Mouse (Mus musculus) lung, embryonic 16.5 days (tissue): ENCODE data around the gene Taf1c. TPM values are rescaled to one million over a fixed set of nuclear protein-coding genes. Genes with fewer than 3 reads are reported as not detected.
A peak's percentile ranks its signal among the peaks of the same experiment; 100 is the strongest.

Experiments
- ATAC-seq: fragments of 200-750 bp; cut with Nextera tagmentation; 2 replicates; pipeline ENCODE4 v1.8.0; 2017; ENCODE audit warnings: low read depth, mild to moderate bottlenecking, moderate library complexity
- H3K27ac ChIP-seq: fragments of 300-500 bp; sonication (generic); 2 replicates; pipeline ENCODE4 v1.5.1; 2014; ENCODE audit warnings: mild to moderate bottlenecking, control low read depth, low read length
- H3K27me3 ChIP-seq: fragments of 300-500 bp; sonication (generic); 2 replicates; pipeline ENCODE4 v1.6.1; 2014; ENCODE audit warnings: low read depth, low read length, mixed read lengths; ENCODE audit not compliant: control insufficient read depth, insufficient read depth
- H3K36me3 ChIP-seq: fragments of 300-500 bp; sonication (generic); 2 replicates; pipeline ENCODE4 v1.6.1; 2014; ENCODE audit warnings: low read length; ENCODE audit not compliant: control insufficient read depth, insufficient read depth
- H3K4me1 ChIP-seq: fragments of 300-500 bp; sonication (generic); replicated peaks from 2 replicates; pipeline ENCODE4 v1.6.1; 2014; ENCODE audit warnings: low read length, mixed read lengths; ENCODE audit not compliant: control insufficient read depth, insufficient read depth
- H3K4me2 ChIP-seq: fragments of 300-500 bp; sonication (generic); 2 replicates; pipeline ENCODE4 v1.6.1; 2014; ENCODE audit warnings: low read depth, low read length, control low read depth
- H3K4me3 ChIP-seq: fragments of 300-500 bp; sonication (generic); 2 replicates; pipeline ENCODE4 v1.5.1; 2014; ENCODE audit warnings: mild to moderate bottlenecking, low read length, control low read depth
- H3K9ac ChIP-seq: fragments of 300-500 bp; sonication (generic); 2 replicates; pipeline ENCODE4 v1.6.1; 2014; ENCODE audit warnings: low read length, control low read depth
- H3K9me3 ChIP-seq: fragments of 300-500 bp; sonication (generic); 2 replicates; pipeline ENCODE4 v1.6.1; 2016; ENCODE audit warnings: low read length; ENCODE audit not compliant: control insufficient read depth
- WGBS: fragments of 180-500 bp; shearing (Covaris S2); extraction: QIAGEN DNeasy Blood & Tissue Kit; methylation state at CpG from one replicate; pipeline ENCODE4 v1.1.7; 2014; 5-methylcytosine and 5-hydroxymethylcytosine counted together
- polyA plus RNA-seq: library from polyadenylated mRNA; unstranded; fragments of >200 nt; fragmentation: Nextera tagmentation; extraction: Ambion mirVana; gene quantifications from 2 replicates; pipeline ENCODE4 v1.2.1, GENCODE M21; 2015

Taf1c gene
- polyA plus RNA-seq, 1 experiment from 2014 or later: 10.6 TPM

DNA sequence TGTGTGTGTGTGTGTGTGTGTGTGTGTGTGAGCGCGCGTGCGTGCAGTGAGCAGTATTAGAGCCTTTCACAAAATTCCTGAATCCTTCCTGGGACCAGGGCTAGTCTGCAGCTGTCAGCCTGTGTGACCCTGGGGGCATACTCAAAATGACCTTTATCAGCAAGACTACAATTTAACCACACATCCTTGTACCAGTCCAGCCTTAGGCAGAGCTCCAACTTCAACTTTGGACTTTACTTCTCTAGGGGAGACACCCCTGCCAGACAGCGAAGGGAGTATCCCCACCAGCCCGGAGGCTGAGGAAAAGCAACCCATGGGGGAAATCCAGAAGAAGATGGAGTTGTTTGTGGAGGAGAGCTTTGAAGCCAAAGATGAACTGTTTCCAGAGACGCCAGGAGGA is 13.6 kb downstream of the Taf1c start:
- H3K9ac ChIP-seq: no peak overlapping the region
- no peak overlapping the region for H3K27ac ChIP-seq
- no peak overlapping the region for H3K4me2 ChIP-seq
- WGBS: 90% methylated on average over 7 of the region's 7 CpGs
- no peaks in the 10 kb centered on the region for H3K9me3 ChIP-seq
- ATAC-seq: no peak
- no peaks in the 10 kb centered on the region for H3K27me3 ChIP-seq
- H3K36me3 ChIP-seq: no peaks in the 10 kb centered on the region
- no peak overlapping the region for H3K4me3 ChIP-seq
- H3K4me1 ChIP-seq: no peaks in the 10 kb centered on the region

DNA sequence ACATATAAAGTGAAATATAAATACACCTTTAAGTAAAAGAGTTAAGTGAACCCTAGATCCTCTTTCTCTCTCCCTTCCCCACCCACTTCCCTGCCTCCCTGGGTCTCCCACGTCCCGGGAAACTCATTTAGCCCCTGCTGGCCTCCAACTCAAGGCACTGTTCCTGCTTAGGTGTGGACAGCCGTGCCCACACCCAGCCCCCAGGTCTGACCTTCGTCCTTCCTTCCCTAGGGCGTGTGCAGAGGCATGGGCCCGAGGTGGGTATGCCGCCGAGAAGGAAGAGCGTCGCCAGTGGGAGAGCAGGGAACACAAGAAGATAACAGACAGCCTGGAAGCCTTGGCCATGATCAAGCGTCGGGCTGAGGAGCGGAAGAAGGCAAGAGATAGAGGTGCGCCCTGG is 14.7 kb downstream of the Taf1c start:
- Histone ChIP-seq H3K27me3 (no peaks in the 10 kb centered on the region; the same call in 1 of the 2 replicates), H3K27ac (no peak overlapping the region), H3K36me3 (no peaks in the 10 kb centered on the region), H3K4me1 (peaks cover 3% of the 10 kb centered on the region; the same call in 1 of the 2 replicates), H3K9ac (no peak overlapping the region), H3K9me3 (no peaks in the 10 kb centered on the region), H3K4me2 (no peak overlapping the region), H3K4me3 (no peak overlapping the region)
- 68% methylated on average over 14 of the region's 14 CpGs for WGBS
- ATAC-seq: no peak

DNA sequence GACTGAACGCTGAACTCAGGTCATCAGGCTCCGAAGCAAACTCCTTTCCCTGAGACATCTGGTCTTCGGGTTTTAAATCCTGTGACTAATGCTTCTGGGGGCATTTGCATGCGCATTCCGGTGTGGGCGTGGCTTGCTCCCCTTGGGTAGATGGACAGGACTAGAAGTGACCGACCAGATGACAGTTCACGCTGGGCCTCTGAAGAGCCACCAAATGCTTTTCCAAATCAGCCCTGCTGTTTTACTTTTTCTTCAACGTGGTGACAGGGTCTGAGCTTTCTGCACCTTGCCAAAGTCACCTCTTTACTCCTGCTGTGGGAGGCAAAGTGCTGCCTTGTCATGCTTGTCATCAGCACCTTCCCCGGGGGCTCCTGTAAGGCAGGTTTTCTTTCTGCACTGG is 16.2 kb downstream of the Taf1c start:
- Histone ChIP-seq H3K4me2 (no peak overlapping the region), H3K4me1 (peaks cover 3% of the 10 kb centered on the region; the same call in 1 of the 2 replicates), H3K9ac (no peak overlapping the region), H3K9me3 (no peaks in the 10 kb centered on the region), H3K27ac (no peak overlapping the region), H3K27me3 (no peaks in the 10 kb centered on the region; the same call in 1 of the 2 replicates), H3K4me3 (no peak overlapping the region), H3K36me3 (no peaks in the 10 kb centered on the region)
- 21% methylated on average over 10 of the region's 10 CpGs for WGBS
- ATAC-seq: no peak

DNA sequence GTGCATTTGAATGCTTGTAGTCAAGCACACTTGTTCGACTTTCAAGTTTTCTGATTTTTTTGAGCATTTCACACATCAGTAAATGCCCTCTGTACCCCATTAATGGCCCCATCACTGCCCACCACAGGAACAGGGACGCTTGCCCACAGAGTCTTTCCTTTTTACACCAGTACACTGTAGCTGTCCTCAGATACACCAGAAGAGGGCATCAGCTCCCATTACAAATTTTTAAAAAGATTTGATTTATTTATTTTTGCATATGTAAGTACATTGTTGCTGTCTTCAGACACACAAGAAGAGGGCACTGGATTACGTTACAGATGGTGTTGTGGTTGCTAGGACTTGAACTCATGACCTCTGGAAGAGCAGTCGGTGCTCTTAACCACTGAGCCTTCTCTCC is 16.7 kb downstream of the Taf1c start:
- no peaks in the 10 kb centered on the region for H3K36me3 ChIP-seq
- H3K4me3 ChIP-seq: no peak overlapping the region
- H3K9ac ChIP-seq: no peak overlapping the region
- no peaks in the 10 kb centered on the region; the same call in 1 of the 2 replicates for H3K27me3 ChIP-seq
- 64% methylated on average over 4 of the region's 4 CpGs for WGBS
- no peak for ATAC-seq
- H3K27ac ChIP-seq: no peak overlapping the region
- H3K9me3 ChIP-seq: no peaks in the 10 kb centered on the region
- peaks cover 3% of the 10 kb centered on the region; the same call in 1 of the 2 replicates for H3K4me1 ChIP-seq
- no peak overlapping the region for H3K4me2 ChIP-seq

DNA sequence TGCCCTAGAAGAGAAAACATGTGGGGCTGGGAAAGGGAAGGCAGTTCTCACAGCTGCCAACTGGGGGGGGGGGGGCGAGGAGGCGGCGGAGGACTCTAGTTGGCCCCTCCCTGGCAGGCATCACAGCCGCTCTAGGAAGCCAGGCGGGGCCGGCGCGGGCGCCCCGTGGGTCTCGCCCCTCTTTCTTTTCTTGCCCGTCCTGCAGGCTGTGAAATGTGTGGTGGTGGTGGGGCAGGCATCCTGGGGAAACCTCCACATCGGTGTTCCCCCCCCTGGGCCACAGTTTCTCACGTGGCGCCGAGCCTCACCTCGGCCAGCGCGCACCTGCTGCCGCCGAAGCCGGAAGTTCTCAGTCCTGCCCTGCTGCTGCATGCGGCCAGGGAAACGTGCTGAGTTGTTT is 19.1 kb downstream of the Taf1c start:
- Histone ChIP-seq H3K4me2 (peak overlapping the region; percentile 72), H3K27ac (no peak overlapping the region), H3K27me3 (no peaks in the 10 kb centered on the region; the same call in 1 of the 2 replicates), H3K9me3 (no peaks in the 10 kb centered on the region), H3K9ac (peak overlapping the region; percentile 68), H3K4me1 (peaks cover 3% of the 10 kb centered on the region; the same call in 1 of the 2 replicates), H3K36me3 (no peaks in the 10 kb centered on the region), H3K4me3 (peak overlapping the region; percentile 47)
- 5% methylated on average over 24 of the region's 24 CpGs for WGBS
- ATAC-seq: peak; percentile 69

DNA sequence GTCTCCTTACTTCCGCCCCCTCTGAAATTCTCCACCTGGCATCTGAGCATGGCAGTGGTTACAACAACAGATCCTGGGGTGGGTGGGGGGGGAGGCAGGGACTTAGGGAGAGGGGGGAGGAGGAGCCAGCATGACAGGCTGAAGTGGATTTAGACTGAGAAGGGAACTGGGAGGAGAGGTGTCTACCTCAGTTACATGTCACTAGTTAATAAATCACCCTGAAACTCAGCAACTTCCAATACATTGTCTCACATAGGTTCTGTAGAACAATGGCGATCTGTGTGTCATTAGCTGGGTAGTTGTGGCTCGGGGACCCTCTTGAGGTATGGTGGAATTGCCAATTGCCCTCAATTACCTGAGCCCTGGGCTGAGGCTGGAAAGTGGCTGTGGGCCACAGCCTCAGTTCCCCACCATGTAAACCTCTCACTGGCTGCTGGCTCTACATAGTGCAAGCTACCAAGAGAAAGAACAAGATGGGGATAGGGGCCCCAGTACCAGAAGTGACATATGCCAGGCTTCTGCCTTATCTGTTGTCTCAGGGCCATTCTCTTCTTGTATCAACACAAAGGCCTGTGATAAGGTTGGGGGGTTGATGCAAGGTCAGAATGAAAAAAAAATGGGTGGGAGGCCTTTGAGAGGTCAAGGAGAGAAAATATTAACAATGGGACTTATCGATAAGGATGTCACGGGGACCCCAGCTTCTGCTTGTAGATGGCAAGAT is 24.4 kb downstream of the Taf1c start:
- WGBS: 55% methylated on average over 5 of the region's 5 CpGs

DNA sequence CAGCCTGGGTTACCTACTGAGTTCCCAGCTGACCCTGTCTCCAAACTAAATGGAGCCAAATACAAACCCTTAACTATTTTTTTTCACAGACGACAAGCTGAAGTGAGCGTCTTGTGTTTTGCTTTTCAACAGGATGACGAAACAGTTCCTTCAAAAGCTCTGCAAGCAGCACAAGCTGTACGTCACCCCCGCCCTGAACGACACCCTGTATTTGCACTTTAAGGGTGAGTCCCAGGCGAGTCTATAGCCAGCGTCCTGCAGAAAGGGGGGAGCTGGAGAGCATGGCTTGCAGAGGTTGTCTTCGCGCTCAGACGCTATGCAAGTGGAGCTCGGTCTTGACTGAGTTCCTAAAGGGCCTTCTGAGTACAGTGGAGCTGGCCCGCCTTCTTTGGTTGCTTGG is 25.9 kb downstream of the Taf1c start:
- Histone ChIP-seq H3K9ac (no peak overlapping the region), H3K27ac (no peak overlapping the region), H3K9me3 (no peaks in the 10 kb centered on the region), H3K27me3 (peaks cover 12% of the 10 kb centered on the region), H3K4me2 (no peak overlapping the region), H3K4me3 (no peak overlapping the region), H3K4me1 (peaks cover under 1% of the 10 kb centered on the region; the same call in 1 of the 2 replicates), H3K36me3 (no peaks in the 10 kb centered on the region)
- ATAC-seq: no peak
- 28% methylated on average over 13 of the region's 13 CpGs for WGBS

More for the DNA sequence above, 24.4 kb downstream of the Taf1c start:
- Histone ChIP-seq H3K4me1 (no peaks in the 10 kb centered on the region), H3K36me3 (no peaks in the 10 kb centered on the region), H3K4me2 (no peak overlapping the region), H3K27ac (no peak overlapping the region), H3K4me3 (no peak overlapping the region), H3K9ac (no peak overlapping the region), H3K9me3 (no peaks in the 10 kb centered on the region), H3K27me3 (peaks cover 12% of the 10 kb centered on the region)
- ATAC-seq: no peak

DNA sequence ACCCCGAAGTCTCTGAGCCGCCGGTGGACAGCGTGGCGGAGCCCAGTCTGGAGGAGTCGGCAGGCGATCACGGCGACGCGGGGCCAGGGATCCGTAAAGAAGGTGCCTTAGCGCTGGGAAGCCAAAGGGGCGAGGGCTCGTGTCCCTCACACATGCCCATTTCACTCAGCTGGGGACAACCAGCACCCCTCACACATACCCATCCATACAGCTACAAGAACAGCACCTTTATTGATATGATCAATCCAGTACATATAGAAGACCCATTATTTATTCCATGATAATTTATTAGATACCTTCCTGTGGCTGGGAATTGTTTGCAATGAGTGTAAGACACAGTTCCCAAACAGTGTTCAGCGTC is 29.7 kb downstream of the Taf1c start:
- Histone ChIP-seq H3K27me3 (peaks cover 12% of the 10 kb centered on the region), H3K9ac (peak overlapping the region; percentile 80), H3K27ac (no peak overlapping the region), H3K9me3 (no peaks in the 10 kb centered on the region), H3K4me1 (peaks cover 8% of the 10 kb centered on the region; the same call in 1 of the 2 replicates), H3K4me3 (peak overlapping the region; percentile 82), H3K36me3 (no peaks in the 10 kb centered on the region), H3K4me2 (peak overlapping the region; percentile 98)
- 2% methylated on average over 16 of the region's 16 CpGs for WGBS
- peak; percentile 39; the same call in 1 of the 2 replicates for ATAC-seq

DNA sequence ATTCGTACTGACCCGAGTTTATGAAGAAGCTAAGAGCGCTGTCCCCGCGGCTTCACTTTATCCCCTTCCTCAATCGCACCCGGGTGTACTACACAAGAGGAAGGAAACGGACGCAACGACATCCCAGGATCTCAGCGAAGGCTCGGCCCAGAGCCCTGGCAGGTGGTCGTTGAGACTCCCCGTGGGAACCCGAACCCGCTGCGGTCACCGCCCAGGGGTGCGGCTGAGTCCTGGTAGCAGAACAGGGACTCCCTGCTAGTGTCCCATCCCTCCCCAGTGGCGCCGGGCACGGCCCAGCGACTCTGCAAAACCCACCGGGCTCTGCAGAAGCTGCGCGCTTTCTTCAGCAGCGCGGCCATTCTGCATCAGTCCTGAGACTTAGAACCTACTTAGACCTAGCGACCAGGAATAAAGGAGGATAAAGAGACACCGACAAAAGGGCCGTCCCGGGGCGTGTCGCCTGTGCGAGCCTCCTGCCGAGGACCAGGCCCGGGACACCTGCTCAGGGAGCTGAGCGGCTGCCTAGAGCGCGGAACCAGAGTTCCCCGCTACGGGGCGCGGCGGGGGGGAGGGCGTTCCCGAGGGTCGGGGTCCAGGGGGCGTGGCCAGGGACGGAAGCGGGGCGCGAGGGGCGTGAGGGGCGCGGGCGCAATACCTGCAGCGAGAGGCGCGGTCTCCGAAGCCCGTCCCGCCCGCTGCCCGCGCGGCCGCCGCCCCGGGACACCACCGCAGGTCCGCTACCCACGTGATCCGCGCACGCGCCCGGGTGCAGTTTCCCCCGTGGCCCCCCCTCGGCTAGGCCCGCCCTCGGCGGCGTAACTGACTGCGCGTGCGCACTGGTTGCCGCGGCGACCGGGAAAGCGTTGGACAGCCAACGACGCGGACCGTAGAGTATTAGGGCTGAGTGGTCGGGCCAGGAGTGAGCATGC is 30.3 kb downstream of the Taf1c start, which contains the start of the genes Hsdl1 and Dnaaf1:
Gene Hsdl1, minus strand, starts transcription at position 747 of the 929 bp plus-strand sequence.
Gene Dnaaf1, plus strand, starts transcription at position 799 of the 929 bp plus-strand sequence.
- H3K9ac ChIP-seq: peak within 1 kb of the TSS; percentile 80
- peaks cover 12% of the 10 kb centered on the region for H3K27me3 ChIP-seq
- no peaks in the 10 kb centered on the region for H3K36me3 ChIP-seq
- peak; percentile 88 for ATAC-seq
- WGBS: under 1% methylated on average over 80 of the region's 97 CpGs
- peaks cover 8% of the 10 kb centered on the region; the same call in 1 of the 2 replicates for H3K4me1 ChIP-seq
- peak within 1 kb of the TSS; percentile 98 for H3K4me2 ChIP-seq
- H3K9me3 ChIP-seq: no peaks in the 10 kb centered on the region
- H3K27ac ChIP-seq: peak within 1 kb of the TSS; percentile 38
- peak within 1 kb of the TSS; percentile 82 for H3K4me3 ChIP-seq
